Mouse (Mus musculus) layer of hippocampus, postnatal 36 days (tissue): ENCODE measurements around the gene Gar1. TPM values are rescaled to one million over a fixed set of nuclear protein-coding genes. Genes with fewer than 3 reads are reported as not detected.

Experiments used
- DNase-seq, 2 experiments: peaks; one replicate each; pipeline ENCODE4 v3.0.0; 2022
- total RNA-seq, 2 experiments: library from RNA; stranded (reverse); gene quantifications; 2 replicates each; pipeline ENCODE4 v1.2.3; 2021

Gar1 gene
- total RNA-seq, result 10 to 100 TPM; 43.8 to 45.6 TPM

DNA sequence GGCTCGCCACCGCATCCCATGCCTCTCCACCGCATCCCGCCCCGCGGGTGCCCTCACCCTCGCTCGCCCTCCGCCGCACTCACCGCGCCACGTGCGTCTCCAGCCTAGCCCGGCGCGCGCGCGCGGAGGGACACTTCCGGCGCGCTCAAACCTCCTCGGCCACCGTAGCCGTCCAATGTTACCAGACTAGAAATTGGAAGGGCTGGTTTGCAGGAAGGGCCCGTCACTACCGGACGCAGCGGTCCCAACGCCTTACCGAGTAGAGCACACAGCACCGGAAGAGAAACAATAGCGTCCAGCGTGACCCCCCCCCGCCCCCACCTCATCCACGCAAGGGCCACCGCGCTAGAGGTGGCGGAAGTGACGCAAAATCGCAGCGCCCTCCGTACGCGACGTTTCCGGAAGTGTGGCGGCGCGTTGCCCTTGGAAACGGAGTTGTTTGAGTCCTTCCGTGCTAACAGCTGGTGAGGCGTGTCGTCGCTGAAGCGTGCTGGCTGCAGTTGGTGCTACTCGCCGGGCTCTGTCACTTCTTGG is at the start of gene Gar1:
Gene Gar1, minus strand, starts transcription at position 362 of the 534 bp plus-strand sequence.
- peak; percentile 91 to 94 for DNase-seq

GRCm38 (mm10) chr3:129879913-129880312 is 48.7 kb upstream of the Gar1 start:
- DNase-seq, result no peak

DNA sequence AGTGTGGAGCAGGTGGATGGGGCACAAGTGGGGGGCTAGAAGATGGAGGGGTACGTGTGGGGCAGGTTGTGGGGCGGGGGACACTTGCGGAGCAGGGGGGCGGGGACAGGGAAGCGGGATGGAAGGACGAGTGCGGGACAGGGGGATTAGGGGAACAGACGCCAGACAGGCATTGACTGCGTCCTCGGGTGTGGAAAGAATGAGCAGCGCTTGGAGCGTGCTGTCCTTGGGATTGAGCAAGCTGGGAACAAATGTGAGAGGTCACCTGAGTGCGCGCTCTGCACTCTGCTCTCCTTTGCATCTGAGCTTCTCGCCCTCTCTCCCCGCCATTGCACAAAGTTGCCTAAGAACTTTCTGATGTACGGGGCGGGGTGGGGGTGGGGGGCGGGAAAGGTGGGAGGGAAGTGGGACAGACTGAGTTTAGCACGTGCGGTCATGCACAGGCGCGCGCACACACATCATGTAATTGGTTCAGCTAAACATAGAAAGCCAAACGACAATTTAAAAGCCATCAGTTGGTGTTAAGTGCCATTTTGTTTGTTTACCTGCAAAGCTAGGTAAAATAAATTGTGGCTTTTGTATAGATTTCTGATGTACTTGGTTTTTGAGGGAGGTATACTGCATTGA is 48.0 kb upstream of the Gar1 start:
- DNase-seq, result no peak

- peak; percentile 91 for DNase-seq
Measured at GRCm38 (mm10) chr3:129878405-129879021, 47.3 kb upstream of the Gar1 start, which contains the start of gene Pla2g12a. Gene Pla2g12a (plus strand): TSS chr3:129878606.

DNA sequence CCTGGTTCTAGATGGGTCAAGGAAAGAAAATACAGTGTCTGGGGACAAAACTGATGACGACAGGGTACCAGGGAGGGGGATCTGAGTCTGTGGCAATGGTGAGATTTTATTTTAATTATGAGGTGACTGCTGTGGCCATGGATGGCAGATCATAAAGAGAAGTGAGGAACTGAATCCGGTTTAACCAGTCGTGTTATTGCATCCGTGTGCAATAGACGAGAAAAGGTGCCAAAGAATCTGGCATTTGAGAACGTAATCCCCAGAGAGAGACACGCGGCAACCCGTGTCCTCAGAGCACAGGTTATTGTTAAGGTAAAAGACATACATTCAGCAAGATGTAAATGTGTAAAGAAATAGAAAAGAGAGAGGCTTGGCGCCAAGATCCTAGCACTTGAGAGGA is 46.1 kb upstream of the Gar1 start:
- DNase-seq, result no peak

GRCm38 (mm10) chr3:129863698-129864097 is 32.5 kb upstream of the Gar1 start:
- peak; percentile 18 to 19 for DNase-seq

GRCm38 (mm10) chr3:129862592-129862991 is 31.4 kb upstream of the Gar1 start:
- DNase-seq, result no peak

GRCm38 (mm10) chr3:129846846-129847245 is 15.7 kb upstream of the Gar1 start:
- no peak for DNase-seq

DNA sequence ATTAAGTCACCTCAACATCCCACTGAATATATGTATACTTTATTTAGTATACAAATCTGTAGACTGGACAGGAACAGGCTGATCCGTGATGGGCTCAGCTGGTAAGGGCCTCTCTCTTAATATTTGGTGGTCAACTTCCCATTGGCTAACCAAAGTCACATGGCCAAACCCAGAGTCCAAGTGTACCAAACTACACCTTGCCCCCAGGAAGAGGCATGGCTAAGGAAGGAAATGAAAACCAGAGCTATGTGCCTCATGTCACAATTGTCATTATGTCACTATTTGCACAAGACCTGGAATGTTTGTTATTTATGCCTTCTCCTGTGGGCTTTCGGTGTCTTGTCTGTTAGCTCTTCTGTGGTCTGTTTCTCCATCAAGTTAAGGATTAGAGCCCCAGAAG is 14.7 kb upstream of the Gar1 start:
- DNase-seq, result no peak

DNA sequence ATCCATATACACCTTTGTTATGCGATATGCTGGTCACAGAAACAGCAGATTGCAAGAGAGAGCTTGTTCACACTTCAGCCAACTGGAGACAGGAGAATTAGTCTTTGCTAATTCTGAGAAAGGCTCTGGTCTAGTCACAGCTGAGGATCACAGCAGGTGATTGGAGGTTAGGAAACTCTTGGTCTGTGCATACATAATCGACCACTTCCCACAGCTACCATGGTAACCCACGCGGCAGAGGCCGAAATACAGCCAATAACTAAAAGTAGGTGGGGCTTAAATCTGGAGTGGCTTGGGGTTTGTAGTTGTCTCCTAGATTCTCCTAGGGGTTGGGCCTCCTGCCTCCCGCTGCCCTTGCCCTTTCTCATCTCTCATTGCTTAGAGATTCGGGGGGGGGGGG is 6.8 kb upstream of the Gar1 start:
- no peak for DNase-seq

GRCm38 (mm10) chr3:129836965-129837364 is 5.8 kb upstream of the Gar1 start:
- no peak for DNase-seq

DNA sequence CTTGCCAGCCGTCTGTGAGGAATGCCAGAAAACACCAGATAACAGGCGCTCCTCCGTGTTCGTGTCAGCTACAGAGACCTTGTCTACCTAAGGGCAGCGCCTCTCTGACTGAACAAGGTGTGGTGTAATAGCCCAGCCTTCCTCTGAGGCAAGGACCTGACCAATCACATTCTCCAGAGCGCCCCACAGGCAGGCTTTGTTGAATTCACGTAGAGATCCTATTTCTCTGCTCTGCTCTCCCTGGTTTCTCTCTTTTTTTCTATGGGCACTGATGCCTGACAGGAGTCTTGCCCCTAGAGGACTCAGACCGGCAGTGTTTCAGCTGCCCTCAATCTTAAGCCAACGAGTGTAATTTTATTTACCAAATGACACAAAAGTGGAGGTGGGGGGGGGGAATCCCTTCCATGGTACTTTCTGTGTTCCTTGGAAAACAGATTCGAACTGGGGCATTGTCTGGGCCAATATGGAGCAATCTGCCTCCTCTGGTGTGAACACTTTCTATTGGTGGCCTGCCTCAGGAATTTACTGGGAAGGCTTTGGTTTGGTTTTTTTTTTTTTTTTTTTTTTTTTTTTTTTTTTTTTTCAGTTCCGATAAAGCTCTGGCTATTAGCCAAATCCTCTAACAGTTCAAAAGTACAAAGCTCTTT is 5.0 kb upstream of the Gar1 start:
- no peak for DNase-seq

- DNase-seq, result no peak
Measured at GRCm38 (mm10) chr3:129835388-129835934, 4.3 kb upstream of the Gar1 start, which contains the start of gene Cfi. Gene Cfi (plus strand): TSS chr3:129835884.

- no peak for DNase-seq
Measured at GRCm38 (mm10) chr3:129830626-129831025, 570 bp downstream of the Gar1 start.

- no peak for DNase-seq
Measured at GRCm38 (mm10) chr3:129827691-129828090, 3.5 kb downstream of the Gar1 start.

- DNase-seq, result no peak
Measured at GRCm38 (mm10) chr3:129826691-129827090, 4.5 kb downstream of the Gar1 start.

DNA sequence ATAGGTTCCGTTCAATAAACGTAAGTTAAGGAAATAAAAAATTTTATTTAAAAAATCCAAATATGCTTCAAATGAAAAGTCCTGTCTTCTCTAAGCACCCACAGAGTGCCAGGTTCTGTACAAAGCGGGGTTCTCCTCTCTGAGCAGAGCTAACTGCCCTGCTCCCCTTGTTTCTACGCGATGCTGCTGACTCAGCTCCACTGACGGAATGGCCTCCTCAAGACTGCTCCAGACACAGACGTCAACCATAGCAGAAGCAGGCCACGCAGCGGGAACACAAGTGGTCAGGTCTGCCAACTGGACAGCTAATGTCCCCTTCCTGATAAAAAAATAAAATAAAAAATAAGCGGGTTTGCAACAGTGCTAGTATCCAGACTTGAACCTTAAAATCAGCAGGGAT is 6.3 kb downstream of the Gar1 start:
- DNase-seq, result no peak

DNA sequence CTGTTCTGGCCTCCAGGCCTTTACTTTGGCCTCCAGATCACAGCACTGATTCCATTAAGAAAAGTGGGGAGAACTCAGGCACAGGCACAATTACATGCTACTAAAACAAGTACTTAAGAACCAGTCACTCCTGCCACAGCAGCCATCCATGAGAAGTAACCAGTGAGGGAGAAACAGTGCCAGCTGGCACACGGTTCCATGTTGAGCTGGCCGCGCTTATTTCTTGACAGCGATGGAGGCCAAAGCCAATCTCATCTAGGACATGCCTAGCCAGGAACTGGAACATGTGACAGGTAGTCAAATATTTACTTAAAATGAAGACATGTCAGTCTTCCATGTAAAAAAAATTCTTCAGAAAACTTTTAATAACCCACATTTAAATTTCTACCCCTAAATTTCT is 7.0 kb downstream of the Gar1 start:
- DNase-seq, result no peak

DNA sequence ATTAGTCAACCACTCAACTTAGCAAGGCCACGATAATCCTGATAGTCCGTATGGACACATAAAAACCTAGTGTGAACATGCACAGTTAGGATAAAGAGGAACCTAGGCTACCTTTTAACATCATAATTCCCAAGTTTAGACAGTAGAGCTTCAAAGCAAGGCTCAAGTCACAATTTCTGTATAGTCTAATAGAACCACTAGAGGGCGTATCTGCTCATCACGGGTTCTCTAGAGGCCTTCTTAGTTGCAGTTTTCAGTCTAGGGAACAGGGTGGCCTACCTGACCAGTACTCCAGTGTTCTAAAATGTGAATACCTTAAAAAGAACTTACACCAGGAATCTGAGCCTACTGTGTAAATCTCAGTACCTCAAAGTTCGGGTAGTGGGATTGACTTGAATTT is 7.9 kb downstream of the Gar1 start:
- no peak for DNase-seq

GRCm38 (mm10) chr3:129822206-129822775 is 8.9 kb downstream of the Gar1 start, which contains the start of gene Rrh:
Gene Rrh (minus strand): TSS chr3:129822587.
- DNase-seq, result no peak

- no peak for DNase-seq
Measured at GRCm38 (mm10) chr3:129821736-129822135, 9.5 kb downstream of the Gar1 start.

GRCm38 (mm10) chr3:129820847-129821246 is 10.3 kb downstream of the Gar1 start:
- DNase-seq, result no peak

DNA sequence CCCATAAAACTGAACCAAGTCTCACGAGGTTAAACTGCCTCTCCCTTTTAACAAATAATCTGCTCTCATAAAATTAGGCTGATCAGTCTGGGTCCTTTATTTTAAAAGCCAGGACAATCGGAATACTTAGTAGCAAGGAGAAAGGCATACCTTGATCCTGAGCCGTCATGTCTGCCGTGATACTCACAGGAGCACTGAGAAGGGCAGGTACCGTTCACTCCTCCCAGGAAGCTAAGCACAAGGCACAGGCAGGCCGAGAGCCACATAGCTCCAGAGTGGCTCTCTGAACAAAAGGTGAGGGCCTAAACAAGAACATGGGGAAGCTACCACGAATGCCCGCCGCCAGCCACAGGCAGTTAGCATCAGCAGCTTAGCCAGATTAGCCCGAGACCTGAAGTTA is 27.4 kb downstream of the Gar1 start, which contains the start of gene Lrit3:
Gene Lrit3, minus strand, starts transcription at position 266 of the 400 bp plus-strand sequence.
- no peak for DNase-seq
